Mouse (Mus musculus): ENCODE data around the gene Nckap5l. TPM values are rescaled to one million over a fixed set of nuclear protein-coding genes. Genes with fewer than 3 reads are reported as not detected.

Gene Nckap5l
- polyA plus RNA-seq, 1 experiment from 2014 or later, result 9.3 TPM

DNA sequence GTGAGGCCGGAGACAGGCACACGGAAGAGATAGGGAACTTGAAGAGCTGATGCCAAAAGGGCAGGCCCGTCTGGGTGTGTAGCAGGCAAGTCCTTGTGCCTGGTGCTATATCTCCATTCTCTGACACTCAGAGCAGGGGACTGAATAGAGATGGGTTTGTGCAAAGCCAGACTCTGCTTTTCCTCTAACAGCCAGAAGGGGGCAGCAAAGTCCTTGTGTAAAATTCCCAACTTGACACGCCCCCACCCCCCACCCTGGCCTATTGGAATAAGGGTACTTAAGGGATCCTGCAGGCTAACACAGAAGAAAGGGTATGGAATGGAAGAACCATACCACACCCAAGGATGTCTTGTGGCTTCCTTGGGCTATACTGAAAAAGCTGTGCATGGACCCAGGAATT lies 39.5 kb upstream of the Nckap5l start:
- 16% methylated on average over 4 of the region's 4 CpGs for WGBS
- H3K27me3 ChIP-seq, result peaks cover 2% of the 10 kb centered on the region; the same call in 1 of the 2 replicates
- peak overlapping the region; percentile 12; the same call in 1 of the 2 replicates for H3K9ac ChIP-seq
- H3K4me2 ChIP-seq, result no peak overlapping the region
- H3K9me3 ChIP-seq (replicated peaks), result no peaks in the 10 kb centered on the region
- peaks cover 21% of the 10 kb centered on the region for H3K4me1 ChIP-seq
- no peak overlapping the region for H3K4me3 ChIP-seq
- no peak overlapping the region for H3K27ac ChIP-seq
- peak; percentile 59 for ATAC-seq
- no peaks in the 10 kb centered on the region for H3K36me3 ChIP-seq (ENCODE audit: poor library complexity, severe bottlenecking)

DNA sequence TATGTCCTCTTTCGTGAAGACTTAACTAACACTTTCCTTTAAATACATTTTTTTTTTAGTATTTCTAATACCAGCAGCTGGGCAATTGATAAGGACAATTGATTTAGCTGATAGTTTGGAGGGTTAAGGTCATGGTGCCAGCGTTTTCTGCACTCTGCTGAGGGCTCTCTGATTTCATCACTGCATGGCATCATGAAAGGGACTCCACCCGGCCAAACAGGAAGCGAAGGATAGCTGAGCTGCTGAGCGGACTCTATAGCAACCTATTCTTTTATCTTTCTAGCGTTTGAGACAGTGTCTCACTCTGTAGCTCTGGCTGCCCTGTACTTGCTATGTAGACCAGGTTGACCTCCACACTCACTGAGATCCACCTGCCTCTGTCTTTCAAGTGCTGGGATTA lies 27.2 kb upstream of the Nckap5l start:
- H3K9ac ChIP-seq, result no peak overlapping the region
- H3K9me3 ChIP-seq (replicated peaks), result no peaks in the 10 kb centered on the region
- no peaks in the 10 kb centered on the region for H3K4me1 ChIP-seq
- no peak overlapping the region for H3K27ac ChIP-seq
- H3K4me2 ChIP-seq, result no peak overlapping the region
- WGBS, result 75% methylated on average over 6 of the region's 6 CpGs
- ATAC-seq, result no peak
- no peak overlapping the region for H3K4me3 ChIP-seq
- 0 out of 2 replicates have a peak, but pooled peaks cover 2% of the 10 kb centered on the region for H3K27me3 ChIP-seq
- H3K36me3 ChIP-seq (ENCODE audit: poor library complexity, severe bottlenecking), result no peaks in the 10 kb centered on the region

DNA sequence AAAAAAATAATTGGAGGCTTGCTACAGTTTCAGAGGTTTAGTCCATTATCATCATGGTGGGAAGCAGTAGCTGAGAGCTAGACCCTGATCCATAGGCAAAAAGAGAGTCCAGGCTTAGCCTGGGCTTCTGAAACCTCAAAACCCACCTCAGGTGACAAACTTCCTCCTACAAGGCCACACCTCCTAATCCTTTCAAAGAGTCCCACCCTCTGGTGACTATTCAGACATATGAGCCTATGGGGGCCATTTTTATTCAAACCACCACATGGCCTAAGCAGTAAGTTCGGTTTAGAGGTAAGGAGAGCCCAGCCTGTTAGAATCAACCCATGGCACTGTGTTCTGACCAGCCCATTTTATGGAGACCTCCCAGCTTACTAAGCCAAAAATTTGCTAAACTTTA lies 18.3 kb upstream of the Nckap5l start:
- no peak overlapping the region for H3K4me2 ChIP-seq
- no peak overlapping the region for H3K27ac ChIP-seq
- H3K27me3 ChIP-seq, result no peaks in the 10 kb centered on the region; the same call in 1 of the 2 replicates
- H3K9me3 ChIP-seq (replicated peaks), result no peaks in the 10 kb centered on the region
- H3K9ac ChIP-seq, result no peak overlapping the region
- WGBS, result 69% methylated on average over 1 of the region's 1 CpGs
- no peak overlapping the region for H3K4me3 ChIP-seq
- ATAC-seq, result no peak
- peaks cover 17% of the 10 kb centered on the region for H3K4me1 ChIP-seq
- H3K36me3 ChIP-seq (ENCODE audit: poor library complexity, severe bottlenecking), result no peaks in the 10 kb centered on the region

DNA sequence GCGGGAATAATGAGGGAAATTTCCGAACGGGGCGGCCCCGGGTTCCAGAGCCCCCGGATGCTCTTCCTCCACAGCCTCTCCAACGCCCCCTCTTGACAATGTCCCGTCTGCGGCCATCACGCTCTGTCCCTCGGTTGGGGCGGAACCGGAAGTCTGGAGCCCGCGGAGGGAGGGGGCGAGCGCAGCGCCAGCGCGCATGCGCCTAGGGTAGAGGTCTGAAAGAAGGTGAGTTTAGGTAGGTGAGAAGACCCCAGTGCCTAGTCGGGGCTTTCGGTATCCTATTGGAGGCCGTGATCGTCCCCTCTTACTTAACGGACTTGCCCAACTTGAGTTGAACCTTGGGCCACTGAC lies 17.0 kb upstream of the Nckap5l start, which contains the start of gene Bcdin3d:
Gene Bcdin3d (minus strand): TSS at position 155 of the 351 bp plus-strand sequence.
- Histone ChIP-seq H3K4me3 (peak within 1 kb of the TSS; percentile 68), H3K4me2 (peak within 1 kb of the TSS; percentile 76), H3K27me3 (no peaks in the 10 kb centered on the region; the same call in 1 of the 2 replicates), H3K9me3 (replicated peaks) (no peaks in the 10 kb centered on the region), H3K9ac (peak within 1 kb of the TSS; percentile 81), H3K27ac (peak within 1 kb of the TSS; percentile 83), H3K36me3 (ENCODE audit: poor library complexity, severe bottlenecking) (peaks cover 11% of the 10 kb centered on the region), H3K4me1 (peaks cover 17% of the 10 kb centered on the region)
- WGBS, result under 1% methylated on average over 26 of the region's 26 CpGs
- peak; percentile 90 for ATAC-seq

DNA sequence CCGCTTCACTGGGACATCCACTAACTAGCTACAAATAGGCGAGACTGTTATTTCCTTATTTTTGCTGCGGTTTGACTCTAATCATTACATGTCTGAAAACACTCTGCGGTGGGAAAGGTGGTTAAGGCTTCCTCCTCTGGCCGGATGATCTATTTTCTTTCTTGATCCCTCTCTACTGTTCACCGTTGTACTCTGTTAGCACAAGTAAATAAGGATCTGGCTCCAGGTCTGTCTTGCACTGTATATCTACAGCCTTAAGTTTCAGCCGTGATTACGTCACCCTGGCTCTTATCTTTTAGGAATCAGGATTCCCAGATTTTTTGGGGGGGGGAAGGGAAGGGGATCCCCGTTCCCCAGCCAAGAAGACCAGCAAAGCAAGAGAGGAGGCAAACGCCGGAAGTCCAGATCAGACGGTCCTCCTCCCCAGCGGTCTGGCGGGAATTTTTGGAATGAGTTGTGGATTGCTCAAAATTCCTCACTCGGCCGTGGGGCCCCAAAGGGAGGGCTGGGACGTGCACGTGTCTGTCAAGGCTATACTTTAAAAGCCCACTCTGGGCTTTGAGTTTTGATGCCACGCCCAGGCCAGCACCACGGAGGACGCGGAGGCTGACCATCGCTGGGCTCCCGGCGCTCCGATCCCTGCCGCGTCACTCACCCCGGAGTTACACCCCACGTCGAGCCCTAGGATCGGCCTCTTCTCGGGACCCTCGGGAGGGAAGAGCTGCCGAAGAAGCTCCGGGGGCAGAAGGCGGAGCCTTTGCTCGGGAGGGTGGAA lies 16.4 kb upstream of the Nckap5l start:
- 6% methylated on average over 38 of the region's 38 CpGs for WGBS
- Histone ChIP-seq H3K9me3 (replicated peaks) (no peaks in the 10 kb centered on the region), H3K4me3 (peak overlapping the region; percentile 68), H3K36me3 (ENCODE audit: poor library complexity, severe bottlenecking) (peaks cover 14% of the 10 kb centered on the region), H3K27ac (peak overlapping the region; percentile 83), H3K9ac (peak overlapping the region; percentile 81), H3K4me1 (peaks cover 17% of the 10 kb centered on the region), H3K4me2 (peak overlapping the region; percentile 76), H3K27me3 (no peaks in the 10 kb centered on the region; the same call in 1 of the 2 replicates)
- peak; percentile 80 for ATAC-seq

DNA sequence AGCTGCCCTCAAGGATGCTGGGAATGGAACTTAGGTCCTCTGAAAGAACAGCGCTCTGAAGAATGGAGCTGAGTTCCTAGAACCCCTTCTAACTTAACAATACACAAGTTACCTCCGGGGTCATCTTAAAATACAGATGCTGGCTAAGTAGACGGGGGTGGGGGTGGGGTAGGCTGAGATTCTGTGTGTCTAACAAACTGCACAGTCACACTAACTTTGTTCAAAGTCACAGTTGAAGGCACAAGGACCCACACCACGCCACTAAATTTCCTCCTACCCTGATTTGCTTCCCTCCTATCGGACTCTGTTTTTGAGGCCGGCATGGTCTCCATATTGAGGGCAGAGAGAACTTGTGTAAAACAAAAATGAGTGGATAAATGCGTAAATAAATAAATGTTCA lies 15.4 kb upstream of the Nckap5l start:
- no peak for ATAC-seq
- Histone ChIP-seq H3K4me2 (no peak overlapping the region; the same call in 1 of the 2 replicates), H3K9me3 (replicated peaks) (no peaks in the 10 kb centered on the region), H3K4me3 (no peak overlapping the region), H3K9ac (no peak overlapping the region), H3K4me1 (peaks cover 17% of the 10 kb centered on the region), H3K27ac (no peak overlapping the region), H3K36me3 (ENCODE audit: poor library complexity, severe bottlenecking) (peaks cover 16% of the 10 kb centered on the region), H3K27me3 (no peaks in the 10 kb centered on the region; the same call in 1 of the 2 replicates)
- 89% methylated on average over 7 of the region's 7 CpGs for WGBS

DNA sequence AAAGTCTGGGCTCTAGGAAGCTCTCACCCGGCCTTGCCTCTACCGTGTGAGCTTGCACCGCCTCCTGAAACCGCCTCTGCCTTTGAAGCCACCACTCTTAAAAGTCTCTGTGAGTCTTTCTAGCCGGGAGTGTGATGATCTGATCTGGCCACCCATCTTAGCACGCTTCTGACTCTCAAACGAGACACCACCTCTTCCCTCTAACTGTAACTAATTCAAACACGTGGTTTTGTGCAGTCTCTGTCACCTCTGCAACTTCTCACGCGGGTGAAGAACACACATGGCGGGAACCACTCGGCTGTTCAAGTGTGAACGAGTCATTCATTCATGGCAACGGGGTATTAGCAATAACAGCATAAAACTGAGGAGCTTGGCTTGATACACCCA lies 14.1 kb upstream of the Nckap5l start:
- Histone ChIP-seq H3K27ac (no peak overlapping the region), H3K4me1 (peaks cover 17% of the 10 kb centered on the region), H3K4me2 (no peak overlapping the region), H3K36me3 (ENCODE audit: poor library complexity, severe bottlenecking) (peaks cover 16% of the 10 kb centered on the region), H3K4me3 (no peak overlapping the region), H3K9ac (no peak overlapping the region), H3K27me3 (no peaks in the 10 kb centered on the region; the same call in 1 of the 2 replicates), H3K9me3 (replicated peaks) (no peaks in the 10 kb centered on the region)
- 80% methylated on average over 14 of the region's 14 CpGs for WGBS
- ATAC-seq, result no peak

DNA sequence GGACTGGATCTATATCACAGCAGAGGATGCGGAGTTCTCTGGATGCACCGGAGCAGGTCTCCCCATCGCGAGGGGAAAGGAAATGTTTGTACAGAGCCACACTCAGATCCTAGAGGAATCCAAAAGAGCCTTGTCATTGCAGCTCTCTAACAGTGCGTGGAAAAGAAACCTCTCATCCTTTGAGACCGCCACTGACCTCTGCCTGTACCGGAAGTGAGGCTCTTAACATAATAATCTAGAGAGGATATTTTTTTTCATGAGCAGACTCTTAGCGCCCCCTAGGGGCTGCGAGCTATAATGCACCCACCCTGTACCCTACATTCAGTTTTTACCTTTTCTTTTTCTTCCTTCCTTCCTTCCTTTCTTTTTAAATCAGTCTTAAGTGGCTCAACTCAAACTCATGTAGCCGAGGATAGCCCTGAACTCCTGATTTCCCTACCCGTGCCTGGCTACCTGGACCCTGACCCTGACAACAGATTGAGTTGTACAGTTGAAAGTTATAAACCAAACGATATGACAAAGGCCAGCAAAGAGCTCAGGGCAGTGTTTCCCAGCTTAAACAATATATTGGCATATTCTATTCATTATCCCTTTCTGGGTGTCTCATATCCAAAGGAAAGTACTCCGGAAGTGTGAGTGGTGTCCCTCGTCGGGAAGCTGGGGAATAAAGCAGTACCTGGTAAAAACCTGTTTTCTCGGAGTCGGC lies 13.6 kb upstream of the Nckap5l start:
- H3K36me3 ChIP-seq (ENCODE audit: poor library complexity, severe bottlenecking), result peaks cover 16% of the 10 kb centered on the region
- H3K9ac ChIP-seq, result no peak overlapping the region
- 67% methylated on average over 17 of the region's 17 CpGs for WGBS
- H3K4me3 ChIP-seq, result no peak overlapping the region
- H3K27me3 ChIP-seq, result no peaks in the 10 kb centered on the region; the same call in 1 of the 2 replicates
- ATAC-seq, result no peak
- no peaks in the 10 kb centered on the region for H3K9me3 ChIP-seq (replicated peaks)
- H3K27ac ChIP-seq, result no peak overlapping the region
- H3K4me1 ChIP-seq, result peaks cover 17% of the 10 kb centered on the region
- H3K4me2 ChIP-seq, result peak overlapping the region; percentile 24; the same call in 1 of the 2 replicates

DNA sequence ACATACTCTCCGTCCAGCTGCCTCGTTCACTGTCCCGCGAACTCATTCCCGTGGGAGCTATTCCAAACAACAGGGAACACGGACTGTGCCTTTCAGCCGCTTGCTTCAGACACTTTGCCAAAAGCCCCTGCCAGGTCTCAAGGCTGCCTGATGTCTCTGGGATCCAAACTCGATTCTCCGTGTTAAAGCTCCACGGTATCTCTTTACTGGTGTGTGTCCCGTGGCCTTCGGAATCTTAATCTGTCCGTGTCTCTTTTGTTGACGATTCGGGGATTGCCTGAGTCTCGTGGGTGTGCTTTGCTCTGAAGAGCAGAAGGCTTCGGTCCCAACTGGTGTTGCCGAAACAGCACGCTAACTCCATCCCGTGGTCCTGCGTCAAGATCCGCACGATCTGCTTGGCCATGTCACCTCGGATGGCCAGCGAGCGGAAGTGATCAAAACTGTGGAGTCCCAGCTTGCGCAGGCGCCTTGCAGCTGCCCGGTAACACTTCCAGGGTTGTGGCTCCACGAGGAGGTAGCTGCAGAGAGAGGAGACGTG lies 12.7 kb upstream of the Nckap5l start:
- Histone ChIP-seq H3K36me3 (ENCODE audit: poor library complexity, severe bottlenecking) (peaks cover 16% of the 10 kb centered on the region), H3K9me3 (replicated peaks) (no peaks in the 10 kb centered on the region), H3K27ac (peak overlapping the region; percentile 21; the same call in 1 of the 2 replicates), H3K4me3 (no peak overlapping the region), H3K9ac (no peak overlapping the region), H3K27me3 (no peaks in the 10 kb centered on the region), H3K4me1 (peaks cover 17% of the 10 kb centered on the region), H3K4me2 (no peak overlapping the region)
- 94% methylated on average over 31 of the region's 31 CpGs for WGBS
- no peak for ATAC-seq

DNA sequence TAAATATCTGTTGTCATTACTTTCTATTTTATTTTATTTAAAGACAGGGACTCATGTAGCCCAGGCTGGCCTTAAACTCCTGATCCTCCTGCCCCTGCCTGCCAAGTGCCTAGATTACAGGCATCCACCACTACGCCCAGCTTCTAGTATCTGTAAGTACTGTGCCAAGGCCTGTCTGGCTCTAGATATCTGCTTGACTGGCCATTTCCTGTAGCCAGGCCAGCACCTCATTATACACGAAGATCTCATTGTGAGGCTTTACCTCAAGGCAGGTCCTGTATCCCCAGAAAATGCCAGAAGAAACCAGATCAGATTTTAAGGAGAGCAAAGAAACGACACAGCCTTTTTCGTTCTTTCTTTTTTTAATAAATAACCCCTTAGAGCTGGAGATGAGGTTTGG lies 12.2 kb upstream of the Nckap5l start:
- Histone ChIP-seq H3K36me3 (ENCODE audit: poor library complexity, severe bottlenecking) (peaks cover 16% of the 10 kb centered on the region), H3K4me1 (peaks cover 14% of the 10 kb centered on the region), H3K4me3 (no peak overlapping the region), H3K27ac (peak overlapping the region; percentile 21; the same call in 1 of the 2 replicates), H3K9me3 (replicated peaks) (no peaks in the 10 kb centered on the region), H3K27me3 (no peaks in the 10 kb centered on the region), H3K9ac (no peak overlapping the region), H3K4me2 (no peak overlapping the region)
- ATAC-seq, result no peak
- 94% methylated on average over 4 of the region's 4 CpGs for whole genome bisulfite sequencing

DNA sequence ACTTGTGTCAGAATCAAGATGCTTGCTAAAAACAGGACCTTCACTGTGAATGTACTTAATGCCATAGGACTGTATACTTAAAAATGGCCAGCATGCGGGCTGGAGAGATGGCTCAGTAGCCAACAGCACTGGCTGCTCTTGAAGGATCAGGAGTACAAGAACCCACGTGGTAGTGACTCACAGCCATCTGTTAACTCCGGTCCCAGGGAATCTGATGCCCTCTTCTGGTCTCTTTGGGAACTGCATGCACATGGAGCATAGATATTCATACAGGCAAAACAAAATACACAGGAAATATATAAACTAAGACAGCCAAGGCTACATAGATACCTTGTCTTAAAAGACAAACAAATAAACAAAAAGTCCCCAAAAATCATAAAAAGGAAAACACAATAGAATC lies 11.5 kb upstream of the Nckap5l start:
- 45% methylated on average over 3 of the region's 3 CpGs for WGBS
- peaks cover 16% of the 10 kb centered on the region for H3K36me3 ChIP-seq (ENCODE audit: poor library complexity, severe bottlenecking)
- H3K4me1 ChIP-seq, result peaks cover 12% of the 10 kb centered on the region
- H3K27ac ChIP-seq, result no peak overlapping the region
- ATAC-seq, result no peak
- no peak overlapping the region for H3K9ac ChIP-seq
- H3K4me2 ChIP-seq, result no peak overlapping the region
- no peaks in the 10 kb centered on the region for H3K27me3 ChIP-seq
- no peaks in the 10 kb centered on the region for H3K9me3 ChIP-seq (replicated peaks)
- no peak overlapping the region for H3K4me3 ChIP-seq

DNA sequence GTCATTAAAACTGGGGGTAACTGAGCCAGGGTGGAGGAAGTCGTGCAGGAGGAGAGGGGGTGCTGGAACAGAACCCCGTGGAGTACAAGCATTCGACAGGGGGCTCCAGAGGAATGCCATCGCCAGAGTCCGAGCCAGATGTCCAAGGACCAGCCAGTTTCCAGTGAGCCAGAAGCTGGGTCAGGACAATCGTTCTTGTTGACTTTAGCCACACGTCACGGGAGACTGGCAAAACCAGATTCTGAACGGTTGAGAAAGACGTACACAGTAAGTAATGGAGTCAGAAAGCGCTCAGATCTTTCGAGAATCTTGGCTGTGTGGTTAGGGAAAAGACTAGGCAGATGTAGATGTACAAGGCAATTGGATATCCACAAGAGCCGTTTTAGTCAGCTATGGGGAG lies 5.6 kb upstream of the Nckap5l start:
- H3K4me2 ChIP-seq, result no peak overlapping the region
- H3K36me3 ChIP-seq (ENCODE audit: poor library complexity, severe bottlenecking), result no peaks in the 10 kb centered on the region
- H3K27ac ChIP-seq, result no peak overlapping the region
- H3K9me3 ChIP-seq (replicated peaks), result no peaks in the 10 kb centered on the region
- 78% methylated on average over 13 of the region's 13 CpGs for WGBS
- H3K4me1 ChIP-seq, result peaks cover 3% of the 10 kb centered on the region
- no peak for ATAC-seq
- H3K9ac ChIP-seq, result no peak overlapping the region
- no peaks in the 10 kb centered on the region for H3K27me3 ChIP-seq
- no peak overlapping the region for H3K4me3 ChIP-seq
